Mouse (Mus musculus) Patski (cell line): ENCODE data around the gene Anxa5. TPM values are rescaled to one million over a fixed set of nuclear protein-coding genes. Genes with fewer than 3 reads are reported as not detected.

Source experiments
- ATAC-seq: fragments of 100-300 bp; one replicate; pipeline ENCODE4 v1.8.0; 2021
- CTCF ChIA-PET: fragments of 350-600 bp; sonication (Branson Sonifier 250); formaldehyde crosslinking; loops from one replicate; lab custom pipeline; 2022; ENCODE audit warnings: inconsistent platforms; lab: Charles Lee
- POLR2A ChIA-PET: fragments of 350-600 bp; sonication (Branson Sonifier 250); formaldehyde crosslinking; loops from one replicate; lab custom pipeline; 2022; ENCODE audit warnings: antibody characterized with exemption, inconsistent platforms; lab: Charles Lee
- DNase-seq: peaks from one replicate; pipeline ENCODE4 v3.0.0-alpha.2; 2011; ENCODE audit warnings: low read depth, low spot score
- H3K27me3 ChIP-seq: fragments of 371-371 bp; one replicate; pipeline ENCODE4 v1.5.1; 2021
- CTCF ChIP-seq: fragments of 100-300 bp; IDR thresholded peaks from one replicate; pipeline ENCODE4 v1.5.1; 2021
- in situ Hi-C: fragments of 300-500 bp; cut with MboI; formaldehyde crosslinking; loops from 3 replicates; pipeline ENCODE4 v1.11.1; 2018; ENCODE audit warnings: low pct_unique_long_range_greater_than_20kb, mixed read lengths
- polyA plus RNA-seq: library from polyadenylated mRNA; unstranded; gene quantifications from one replicate; pipeline ENCODE4 v1.2.3, GENCODE M21; 2021

Gene Anxa5
- polyA plus RNA-seq, 1 experiment from 2014 or later, result 987 TPM

- CTCF ChIA-PET, result interaction anchor here (2.2 to 2.4 kb wide), 3 partner anchors 11 to 21 kb away, joined by 6 to 13 read pairs (median 6); no protein-coding TSS in a partner anchor
- POLR2A ChIA-PET, result interaction anchor here (0.7 to 1.4 kb wide), 2 partner anchors 33 to 147 kb away, joined by 3 to 5 read pairs; no protein-coding TSS in a partner anchor
- no peak for TF ChIP-seq CTCF
- ATAC-seq (no peak), DNase-seq (no peak)
- H3K27me3 ChIP-seq, result no peaks in the 10 kb centered on the region
- in situ Hi-C loops, result loop anchor here (25.0 kb wide), 1 partner anchor 1975 kb away; no protein-coding TSS in a partner anchor
Observed at GRCm38 (mm10) chr3:36461819-36462218, 13.9 kb downstream of the Anxa5 start.

GRCm38 (mm10) chr3:36460717-36461116 is 15.0 kb downstream of the Anxa5 start:
- in situ Hi-C loops, result loop anchor here (25.0 kb wide), 1 partner anchor 1977 kb away; no protein-coding TSS in a partner anchor
- H3K27me3 ChIP-seq, result no peaks in the 10 kb centered on the region
- no peak for DNase-seq
- no peak for ATAC-seq
- ChIA-PET POLR2A (interaction anchor here (0.6 to 1.4 kb wide), 3 partner anchors 24 to 37 kb away, joined by 3 read pairs; no protein-coding TSS in a partner anchor), CTCF (interaction anchor here (1.2 to 2.4 kb wide), 5 partner anchors 10 to 35 kb away, joined by 4 to 13 read pairs (median 6); no protein-coding TSS in a partner anchor)
- no peak for TF ChIP-seq CTCF

GRCm38 (mm10) chr3:36455566-36455965 is 20.1 kb downstream of the Anxa5 start:
- DNase-seq, result no peak
- POLR2A ChIA-PET, result interaction anchor here (0.7 to 1.2 kb wide), 4 partner anchors 10 to 455 kb away, joined by 3 read pairs; no protein-coding TSS in a partner anchor
- TF ChIP-seq CTCF, result no peak
- CTCF ChIA-PET, result interaction anchor here (1.5 to 13.6 kb wide), 2 partner anchors 16 to 43 kb away, joined by 3 to 215 read pairs; no protein-coding TSS in a partner anchor
- ATAC-seq, result no peak
- H3K27me3 ChIP-seq, result no peaks in the 10 kb centered on the region
- in situ Hi-C loops, result loop anchor here (25.0 kb wide), 1 partner anchor 1982 kb away; no protein-coding TSS in a partner anchor

- in situ Hi-C loops, result loop anchor here (25.0 kb wide), 1 partner anchor 1982 kb away; no protein-coding TSS in a partner anchor
- no peak for ATAC-seq
- no peak for DNase-seq
- CTCF ChIA-PET, result interaction anchor here (1.5 to 13.6 kb wide), 2 partner anchors 17 to 43 kb away, joined by 3 to 215 read pairs; no protein-coding TSS in a partner anchor
- no peak for TF ChIP-seq CTCF
- POLR2A ChIA-PET, result interaction anchor here (1.2 kb wide), 1 partner anchor 13 kb away, joined by 3 read pairs; no protein-coding TSS in a partner anchor
- H3K27me3 ChIP-seq, result no peaks in the 10 kb centered on the region
Observed at GRCm38 (mm10) chr3:36455124-36455523, 20.6 kb downstream of the Anxa5 start.

GRCm38 (mm10) chr3:36452502-36452901 is 23.2 kb downstream of the Anxa5 start:
- ATAC-seq (no peak), DNase-seq (no peak)
- no peaks in the 10 kb centered on the region for H3K27me3 ChIP-seq
- ChIA-PET POLR2A (no interaction called here), CTCF (interaction anchor here (1.4 to 13.6 kb wide), 3 partner anchors 13 to 46 kb away, joined by 3 to 215 read pairs (median 3); no protein-coding TSS in a partner anchor)
- in situ Hi-C loops, result loop anchor here (5.0 to 25.0 kb wide), 2 partner anchors 40 to 1985 kb away; no protein-coding TSS in a partner anchor
- TF ChIP-seq CTCF, result no peak

GRCm38 (mm10) chr3:36449292-36450165 is 26.2 kb downstream of the Anxa5 start:
- peak; percentile 50 for TF ChIP-seq CTCF
- ChIA-PET CTCF (interaction anchor here (0.9 to 13.6 kb wide), 12 partner anchors 10 to 268 kb away, joined by 3 to 215 read pairs (median 8); no protein-coding TSS in a partner anchor), POLR2A (interaction anchor here (0.9 to 4.4 kb wide), 6 partner anchors 16 to 51 kb away, joined by 3 to 32 read pairs (median 4); partner anchors contain the start of genes 1810062G17Rik and Anxa5)
- ATAC-seq, result peak; percentile 97
- H3K27me3 ChIP-seq, result no peaks in the 10 kb centered on the region
- in situ Hi-C loops, result loop anchor here (5.0 to 25.0 kb wide), 2 partner anchors 43 to 1988 kb away; no protein-coding TSS in a partner anchor
- DNase-seq, result peak; percentile 98

GRCm38 (mm10) chr3:36446918-36447317 is 28.8 kb downstream of the Anxa5 start:
- ATAC-seq, result no peak
- ChIA-PET CTCF (interaction anchor here (1.0 to 13.6 kb wide), 7 partner anchors 21 to 265 kb away, joined by 3 to 215 read pairs (median 5); no protein-coding TSS in a partner anchor), POLR2A (interaction anchor here (1.5 kb wide), 1 partner anchor 48 kb away, joined by 4 read pairs; no protein-coding TSS in a partner anchor)
- in situ Hi-C loops, result no loop called here
- TF ChIP-seq CTCF, result no peak
- H3K27me3 ChIP-seq, result no peaks in the 10 kb centered on the region
- no peak for DNase-seq

GRCm38 (mm10) chr3:36446506-36446905 is 29.2 kb downstream of the Anxa5 start:
- DNase-seq (no peak), ATAC-seq (no peak)
- CTCF ChIA-PET, result interaction anchor here (1.0 to 13.6 kb wide), 9 partner anchors 21 to 265 kb away, joined by 3 to 215 read pairs (median 5); no protein-coding TSS in a partner anchor
- in situ Hi-C loops, result no loop called here
- TF ChIP-seq CTCF, result no peak
- POLR2A ChIA-PET, result interaction anchor here (0.5 to 1.5 kb wide), 3 partner anchors 22 to 49 kb away, joined by 3 to 4 read pairs (median 4); no protein-coding TSS in a partner anchor
- no peaks in the 10 kb centered on the region for H3K27me3 ChIP-seq

GRCm38 (mm10) chr3:36446041-36446440 is 29.7 kb downstream of the Anxa5 start:
- no peak for DNase-seq
- no peak for TF ChIP-seq CTCF
- in situ Hi-C loops, result no loop called here
- ATAC-seq, result no peak
- no peaks in the 10 kb centered on the region for H3K27me3 ChIP-seq
- ChIA-PET CTCF (interaction anchor here (1.0 to 13.6 kb wide), 8 partner anchors 21 to 264 kb away, joined by 3 to 215 read pairs (median 4); no protein-coding TSS in a partner anchor), POLR2A (interaction anchor here (0.5 to 1.1 kb wide), 2 partner anchors 23 to 28 kb away, joined by 3 to 4 read pairs; no protein-coding TSS in a partner anchor)
